Mouse (Mus musculus) embryonic fibroblast, embryonic 13.5 days (primary cell): ENCODE results near the gene Mta1.

Source experiments
- CTCF ChIP-seq: IDR thresholded peaks from 2 replicates; pipeline ENCODE4 v1.5.1; 2011; ENCODE audit warnings: mild to moderate bottlenecking, control low read depth, low read length, moderate library complexity, borderline replicate concordance; ENCODE audit not compliant: insufficient read depth
- POLR2A ChIP-seq: IDR thresholded peaks from 2 replicates; pipeline ENCODE4 v1.6.1; 2011; ENCODE audit warnings: low read depth, mild to moderate bottlenecking, control low read depth, low read length, moderate library complexity

DNA sequence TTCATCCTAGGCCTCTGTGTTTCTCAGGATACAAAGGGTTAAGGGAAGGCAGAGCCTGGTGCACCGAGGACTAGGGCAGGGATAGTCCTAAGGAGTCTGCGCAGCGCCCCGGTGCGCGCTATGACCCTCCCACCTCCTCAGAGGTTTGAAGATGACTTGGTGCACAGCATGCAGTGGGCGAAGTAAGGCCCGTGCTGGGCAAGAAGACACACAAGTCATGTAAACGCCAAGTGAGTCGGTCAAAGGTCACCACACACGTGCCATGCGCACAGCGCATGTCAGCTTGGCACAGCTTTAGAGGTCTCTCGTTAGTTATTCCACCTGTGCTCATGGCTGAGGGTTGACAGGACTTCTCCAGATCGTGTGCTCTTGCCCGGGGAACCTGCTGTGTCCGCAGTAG is 8.0 kb upstream of the Mta1 start:
- no peak for TF ChIP-seq CTCF
- no peak for TF ChIP-seq POLR2A
